ENCODE assay signal across 31 mouse cellular contexts in the genomic region with DNA sequence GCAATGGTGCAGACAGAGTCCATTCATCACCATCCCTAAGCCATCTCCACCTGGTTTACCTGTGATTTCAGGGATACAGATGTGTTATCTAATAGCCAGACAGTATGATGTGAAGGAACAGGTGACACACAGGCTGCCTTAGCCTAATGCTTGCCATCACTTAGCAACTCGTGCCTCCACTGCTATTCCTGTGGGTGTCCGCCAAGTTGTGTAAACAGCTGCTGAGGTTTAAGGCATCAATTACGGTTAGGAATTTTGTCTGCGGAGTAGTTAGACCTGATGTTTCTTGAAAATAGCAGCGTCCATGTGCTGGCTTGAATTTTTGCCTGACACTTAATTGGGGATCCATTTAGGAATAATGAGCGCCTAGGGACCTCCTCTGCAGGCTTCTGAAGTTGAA.
DNase-seq lines count a peak whose midpoint lies in the region; ATAC-seq and TF ChIP-seq lines count a peak whose summit lies in the region.
"Had no signal": no experiment of that assay in that cellular context is flagged by ENCODE, and none has a peak within 500 bp of the region (broad histone marks: within the 10 kb centered on the region; RNA-seq: fewer than 3 reads in every experiment).

No protein-coding gene starts in this region.

- H3K9me3 ChIP-seq in kidney, postnatal 0 days (replicated peaks; ENCODE audit: low read length): no peaks in the 10 kb centered on the region
- no peaks in the 10 kb centered on the region for H3K9me3 ChIP-seq in kidney, embryonic 16.5 days (ENCODE audit: low read length)
- no peaks in the 10 kb centered on the region for H3K9me3 ChIP-seq in embryonic facial prominence, embryonic 14.5 days (ENCODE audit: control insufficient read depth, low read length)
- H3K9me3 ChIP-seq: forebrain, embryonic 10.5 days; forebrain, embryonic 15.5 days; heart, embryonic 13.5 days; hindbrain, embryonic 15.5 days; kidney, embryonic 15.5 days; limb, embryonic 15.5 days; liver, embryonic 13.5 days; midbrain, embryonic 12.5 days; stomach, embryonic 15.5 days had no signal

- H3K27ac ChIP-seq in kidney, postnatal 0 days: no peak overlapping the region
- H3K27ac ChIP-seq in kidney, embryonic 16.5 days (ENCODE audit: low read length): no peak overlapping the region
- no peak overlapping the region for H3K27ac ChIP-seq in embryonic facial prominence, embryonic 14.5 days (replicated peaks; ENCODE audit: low read depth, low read length)
- H3K27ac ChIP-seq: forebrain, embryonic 10.5 days; forebrain, embryonic 15.5 days; heart, embryonic 13.5 days; hindbrain, embryonic 15.5 days; kidney, embryonic 15.5 days; limb, embryonic 15.5 days; liver, embryonic 13.5 days; midbrain, embryonic 12.5 days; stomach, embryonic 15.5 days had no signal

- no peaks in the 10 kb centered on the region for H3K36me3 ChIP-seq in kidney, postnatal 0 days (ENCODE audit: insufficient read depth, low read length)
- H3K36me3 ChIP-seq in kidney, embryonic 16.5 days (ENCODE audit: insufficient read depth, low read length): no peaks in the 10 kb centered on the region
- H3K36me3 ChIP-seq in embryonic facial prominence, embryonic 14.5 days (ENCODE audit: control insufficient read depth, insufficient read depth, low read length): no peaks in the 10 kb centered on the region
- H3K36me3 ChIP-seq: forebrain, embryonic 10.5 days; forebrain, embryonic 15.5 days; G1E; heart, embryonic 13.5 days; hindbrain, embryonic 15.5 days; kidney, embryonic 15.5 days; limb, embryonic 15.5 days; liver, embryonic 13.5 days; midbrain, embryonic 12.5 days; stomach, embryonic 15.5 days had no signal

- no peak for ATAC-seq in kidney, postnatal 0 days (replicated peaks; ENCODE audit: low FRiP score, low read depth)
- ATAC-seq in kidney, embryonic 16.5 days (ENCODE audit: low FRiP score, low TSS enrichment): no peak
- peak; percentile 72 for ATAC-seq in embryonic facial prominence, embryonic 14.5 days (ENCODE audit: low read depth)
- ATAC-seq: forebrain, embryonic 15.5 days; inflammation-experienced regulatory T-cells, adult 6 months; lung, postnatal 0 days; Patski had no signal

- H3K27me3 ChIP-seq in kidney, postnatal 0 days (ENCODE audit: insufficient read depth, low read length): no peaks in the 10 kb centered on the region
- no peaks in the 10 kb centered on the region for H3K27me3 ChIP-seq in kidney, embryonic 16.5 days (ENCODE audit: insufficient read depth, low read length)
- H3K27me3 ChIP-seq in embryonic facial prominence, embryonic 14.5 days (replicated peaks; ENCODE audit: control insufficient read depth, insufficient read depth, low read length): no peaks in the 10 kb centered on the region
- H3K27me3 ChIP-seq: forebrain, embryonic 15.5 days; heart, embryonic 13.5 days; hindbrain, embryonic 15.5 days; kidney, embryonic 15.5 days; limb, embryonic 15.5 days; liver, embryonic 13.5 days; midbrain, embryonic 12.5 days; Patski; stomach, embryonic 15.5 days had no signal

- no peaks in the 10 kb centered on the region for H3K4me1 ChIP-seq in kidney, postnatal 0 days (replicated peaks; ENCODE audit: insufficient read depth, low read length)
- H3K4me1 ChIP-seq in kidney, embryonic 16.5 days (ENCODE audit: insufficient read depth, low read length): no peaks in the 10 kb centered on the region
- no peaks in the 10 kb centered on the region for H3K4me1 ChIP-seq in embryonic facial prominence, embryonic 14.5 days (ENCODE audit: control insufficient read depth, insufficient read depth, low read length)
- H3K4me1 ChIP-seq: forebrain, embryonic 10.5 days; heart, embryonic 13.5 days; hindbrain, embryonic 15.5 days; kidney, embryonic 15.5 days; limb, embryonic 15.5 days; liver, embryonic 13.5 days; midbrain, embryonic 12.5 days; stomach, embryonic 15.5 days had no signal

- no peak overlapping the region for H3K9ac ChIP-seq in kidney, postnatal 0 days (ENCODE audit: low read depth, low read length)
- H3K9ac ChIP-seq in kidney, embryonic 16.5 days (replicated peaks; ENCODE audit: low read length): no peak overlapping the region
- no peak overlapping the region for H3K9ac ChIP-seq in embryonic facial prominence, embryonic 14.5 days (ENCODE audit: low read depth, low read length)
- H3K9ac ChIP-seq: forebrain, embryonic 15.5 days; heart, embryonic 13.5 days; hindbrain, embryonic 15.5 days; kidney, embryonic 15.5 days; limb, embryonic 15.5 days; liver, embryonic 13.5 days; midbrain, embryonic 12.5 days; stomach, embryonic 15.5 days had no signal

- no peak overlapping the region for H3K4me2 ChIP-seq in kidney, postnatal 0 days (ENCODE audit: low read length)
- no peak overlapping the region for H3K4me2 ChIP-seq in kidney, embryonic 16.5 days (replicated peaks; ENCODE audit: low read depth, low read length)
- no peak overlapping the region for H3K4me2 ChIP-seq in embryonic facial prominence, embryonic 14.5 days (ENCODE audit: low read depth, low read length)
- H3K4me2 ChIP-seq: forebrain, embryonic 15.5 days; heart, embryonic 13.5 days; hindbrain, embryonic 15.5 days; kidney, embryonic 15.5 days; limb, embryonic 15.5 days; liver, embryonic 13.5 days; midbrain, embryonic 12.5 days; stomach, embryonic 15.5 days had no signal

- WGBS in kidney, postnatal 0 days: 42% methylated on average over 6 of the region's 6 CpGs
- WGBS in kidney, embryonic 16.5 days: 37% methylated on average over 6 of the region's 6 CpGs
- 27% methylated on average over 6 of the region's 6 CpGs for WGBS in embryonic facial prominence, embryonic 14.5 days

- DNase-seq in kidney, postnatal 0 days (ENCODE audit: low spot score): peak; percentile 10
- DNase-seq in right cerebral cortex, adult 18-20 months: peak; percentile 6
- DNase-seq in right cerebral cortex, postnatal 14 days: no peak
- peak; percentile 78 for DNase-seq in embryonic facial prominence, embryonic 14.5 days (ENCODE audit: low spot score)
- no peak for DNase-seq in kidney, postnatal 36 days
- DNase-seq in adrenal gland, adult 2 months: no peak
- no peak for DNase-seq in frontal cortex, postnatal 36 days (ENCODE audit: low spot score in 2 of 2)
- DNase-seq: adrenal gland, postnatal 14 days; cerebellum, adult 2 months; cerebellum, postnatal 25 days; gastrocnemius, postnatal 10 days; heart, postnatal 10 days; kidney, adult 11 months; liver, embryonic 13.5 days; lung, adult 18-20 months; lung, postnatal 4 days; right cerebral cortex, postnatal 25 days; thymus, postnatal 14 days had no signal

- H3K4me3 ChIP-seq in kidney, postnatal 0 days (replicated peaks; ENCODE audit: low read depth, low read length): no peak overlapping the region
- no peak overlapping the region for H3K4me3 ChIP-seq in kidney, embryonic 16.5 days (ENCODE audit: low read length)
- no peak overlapping the region for H3K4me3 ChIP-seq in embryonic facial prominence, embryonic 14.5 days (ENCODE audit: low read depth, low read length)
- H3K4me3 ChIP-seq: forebrain, embryonic 10.5 days; forebrain, embryonic 15.5 days; heart, embryonic 13.5 days; hindbrain, embryonic 15.5 days; kidney, embryonic 15.5 days; limb, embryonic 15.5 days; liver, embryonic 13.5 days; midbrain, embryonic 12.5 days; stomach, embryonic 15.5 days had no signal

- no peak for TF ChIP-seq CTCF in kidney, postnatal 0 days (IDR thresholded peaks at IDR 0.05; ENCODE audit: low read depth)

Comparison
In these comparisons a context has a peak if more than half of its experiments do, and no peak if none do; other contexts are left out.
1. DNase-seq: peak in kidney, postnatal 0 days (single experiment), right cerebral cortex, adult 18-20 months (single experiment) and embryonic facial prominence, embryonic 14.5 days (single experiment); none in right cerebral cortex, postnatal 14 days (single experiment), kidney, postnatal 36 days (0 of 2), adrenal gland, adult 2 months (single experiment) and frontal cortex, postnatal 36 days (0 of 2).